Mouse (Mus musculus) thymus, adult 2 months (tissue): ENCODE data around the gene Nhsl1.

Source experiments
- CTCF ChIP-seq: fragments of 200-500 bp; IDR thresholded peaks from 2 replicates; pipeline ENCODE4 v1.5.1; 2012; ENCODE audit warnings: mild to moderate bottlenecking, control low read depth, low read length, moderate library complexity, borderline replicate concordance; ENCODE audit not compliant: control insufficient read depth, poor library complexity, insufficient read depth; ENCODE audit errors: extremely low read depth
- POLR2A ChIP-seq: fragments of 200-500 bp; IDR thresholded peaks from 2 replicates; pipeline ENCODE4 v1.6.1; 2012; ENCODE audit warnings: mild to moderate bottlenecking, low read length, control low read depth, moderate library complexity; ENCODE audit not compliant: control insufficient read depth, poor library complexity, insufficient read depth; ENCODE audit errors: extremely low read depth

DNA sequence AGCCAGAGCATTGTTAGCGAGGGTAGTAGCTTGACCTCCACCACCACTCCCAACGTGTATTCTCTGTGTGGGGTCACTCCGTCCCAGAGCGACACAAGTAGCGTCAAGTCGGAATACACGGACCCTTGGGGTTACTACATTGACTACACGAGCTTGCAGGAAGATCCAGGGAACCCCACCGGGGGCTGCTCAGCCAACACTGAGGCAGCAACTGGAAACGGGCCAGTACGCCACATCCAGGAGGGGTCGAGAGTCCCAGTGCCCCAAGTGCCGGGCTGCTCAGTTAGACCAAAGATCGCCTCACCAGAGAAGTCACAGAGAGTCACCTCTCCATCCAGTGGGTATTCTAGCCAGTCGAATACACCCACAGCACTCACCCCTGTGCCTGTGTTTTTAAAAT is 206.5 kb downstream of the Nhsl1 start:
- TF ChIP-seq CTCF (no peak), POLR2A (no peak)
